Mouse (Mus musculus): ENCODE results near the gene Fam196b. TPM values are rescaled to one million over a fixed set of nuclear protein-coding genes. Genes with fewer than 3 reads are reported as not detected.

Gene Fam196b
- total and polyA plus RNA-seq, 3 experiments = 0.13 to 0.38 TPM; not detected in 1

DNA sequence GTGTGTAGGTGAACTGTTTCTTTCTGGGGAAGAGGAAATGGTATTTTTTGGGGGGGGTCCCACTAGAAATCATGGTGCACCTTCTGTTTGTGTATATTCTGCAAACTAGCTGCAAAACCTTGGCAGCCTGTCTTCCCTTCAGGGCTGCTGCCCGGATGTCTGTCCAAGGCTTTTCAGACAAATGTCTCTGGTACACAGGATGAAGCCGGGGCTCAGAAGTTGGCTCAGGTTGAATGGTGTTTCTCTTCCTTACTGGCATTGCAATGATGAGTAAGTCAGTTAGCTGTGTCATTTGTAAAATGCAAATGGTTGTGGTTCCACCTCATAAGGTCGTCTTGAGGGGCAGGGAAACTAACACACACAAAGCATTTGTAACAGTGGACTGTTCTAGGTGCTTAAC lies 8.4 kb upstream of the Fam196b start:
- Histone ChIP-seq H3K36me3 (replicated peaks in 1 of 2; ENCODE audit: control insufficient read depth in 1 of 2, insufficient read depth in 1 of 2, low read length in 1 of 2) (peaks cover 69 to 96% of the 10 kb centered on the region in 2 experiments), H3K4me3 (replicated peaks in 1 of 3; ENCODE audit: low read depth in 2 of 3, low read length in 2 of 3, poor library complexity in 1 of 3) (no peak overlapping the region), H3K4me1 (ENCODE audit: control insufficient read depth in 1 of 2, insufficient read depth in 2 of 2) (peaks cover 3 to 36% of the 10 kb centered on the region in 2 experiments; a peak in 3 of 4 replicates), H3K27ac (ENCODE audit: insufficient read depth, low read depth) (no peak overlapping the region), H3K9me3 (replicated peaks; ENCODE audit: low read length) (no peaks in the 10 kb centered on the region), H3K9ac (ENCODE audit: insufficient read depth, low read depth) (no peak overlapping the region), H3K27me3 (replicated peaks) (no peaks in the 10 kb centered on the region), H3K4me2 (ENCODE audit: insufficient read depth, low read depth, poor library complexity, severe bottlenecking) (no peak overlapping the region), H3K79me2 (replicated peaks; ENCODE audit: control insufficient read depth, extremely low read depth, insufficient read depth, poor library complexity, severe bottlenecking) (no peaks in the 10 kb centered on the region)
- DNase-seq (ENCODE audit: extremely low read depth) = peak; percentile 27
- in situ Hi-C loops (cut with MboI; ENCODE audit: low pct_ligation_motif_present, low pct_unique_long_range_greater_than_20kb, low sequenced_read_pairs) = no loop called here
- dilution Hi-C loops (cut with MboI; ENCODE audit: extremely low pct_ligation_motif_present, extremely low pct_unique_long_range_greater_than_20kb, low sequenced_read_pairs) = no loop called here
- TF ChIP-seq ZC3H11A (IDR thresholded peaks at IDR 0.05; ENCODE audit: low read depth, low read length) = no peak
- TF ChIP-seq NELFE (IDR thresholded peaks at IDR 0.05; ENCODE audit: low read depth, low read length) = no peak
- no peak for TF ChIP-seq EP300 (IDR thresholded peaks at IDR 0.05; ENCODE audit: low read length)
- TF ChIP-seq MYC (IDR thresholded peaks at IDR 0.05; ENCODE audit: low read depth, low read length) = no peak
- TF ChIP-seq E2F4 (IDR thresholded peaks at IDR 0.05; ENCODE audit: insufficient replicate concordance, low read depth, low read length) = no peak
- TF ChIP-seq KAT2A (IDR thresholded peaks at IDR 0.05; ENCODE audit: insufficient replicate concordance, low read length) = no peak
- TF ChIP-seq MAX (IDR thresholded peaks at IDR 0.05; ENCODE audit: low read length) = no peak
- TF ChIP-seq ZMIZ1 (IDR thresholded peaks at IDR 0.05; ENCODE audit: low read depth, low read length) = no peak
- no peak for TF ChIP-seq ZNF384 (IDR thresholded peaks at IDR 0.05; ENCODE audit: low read depth, low read length)

DNA sequence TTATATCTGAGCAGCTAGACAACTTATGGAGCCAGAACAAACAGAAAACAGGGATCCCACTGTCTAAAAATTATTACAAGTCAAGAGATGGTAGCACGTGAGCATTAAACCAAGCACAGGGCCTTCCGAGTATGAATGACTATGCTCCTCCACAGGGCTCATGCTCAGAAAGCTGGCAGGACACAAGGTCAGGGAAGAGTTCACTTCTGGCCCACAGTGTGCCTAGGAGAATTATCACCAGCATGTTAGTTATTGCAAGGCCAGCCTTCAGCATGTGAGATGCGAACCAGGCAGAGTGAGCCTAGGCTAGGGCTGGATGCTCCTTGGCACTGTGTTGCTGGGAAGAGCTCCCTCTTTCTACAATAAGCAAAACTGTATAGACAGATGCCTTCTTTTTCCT lies 5.9 kb upstream of the Fam196b start:
- Histone ChIP-seq H3K9me3 (replicated peaks; ENCODE audit: low read length) (no peaks in the 10 kb centered on the region), H3K27ac (ENCODE audit: insufficient read depth, low read depth) (no peak overlapping the region), H3K36me3 (replicated peaks in 1 of 2; ENCODE audit: control insufficient read depth in 1 of 2, insufficient read depth in 1 of 2, low read length in 1 of 2) (peaks cover 67 to 95% of the 10 kb centered on the region in 2 experiments), H3K4me1 (ENCODE audit: control insufficient read depth in 1 of 2, insufficient read depth in 2 of 2) (peaks cover 3 to 36% of the 10 kb centered on the region in 2 experiments; a peak in 3 of 4 replicates), H3K4me3 (replicated peaks in 1 of 3; ENCODE audit: low read depth in 2 of 3, low read length in 2 of 3, poor library complexity in 1 of 3) (no peak overlapping the region), H3K9ac (ENCODE audit: insufficient read depth, low read depth) (no peak overlapping the region), H3K4me2 (ENCODE audit: insufficient read depth, low read depth, poor library complexity, severe bottlenecking) (no peak overlapping the region), H3K27me3 (replicated peaks) (no peaks in the 10 kb centered on the region), H3K79me2 (replicated peaks; ENCODE audit: control insufficient read depth, extremely low read depth, insufficient read depth, poor library complexity, severe bottlenecking) (no peaks in the 10 kb centered on the region)
- dilution Hi-C loops (cut with MboI; ENCODE audit: extremely low pct_ligation_motif_present, extremely low pct_unique_long_range_greater_than_20kb, low sequenced_read_pairs) = no loop called here
- DNase-seq (ENCODE audit: extremely low read depth) = no peak
- no peak for TF ChIP-seq ZNF384 (IDR thresholded peaks at IDR 0.05; ENCODE audit: low read depth, low read length)
- no peak for TF ChIP-seq JUND (conservative IDR thresholded peaks at IDR 0.05; ENCODE audit: low read depth, low read length)
- TF ChIP-seq NRF1 (IDR thresholded peaks at IDR 0.05; ENCODE audit: low read depth, low read length) = no peak
- TF ChIP-seq HCFC1 (IDR thresholded peaks at IDR 0.05; ENCODE audit: low read depth, low read length) = no peak
- TF ChIP-seq EP300 (IDR thresholded peaks at IDR 0.05; ENCODE audit: low read length) = no peak
- no peak for TF ChIP-seq MAX (IDR thresholded peaks at IDR 0.05; ENCODE audit: low read length)
- no peak for TF ChIP-seq BHLHE40 (IDR thresholded peaks at IDR 0.05; ENCODE audit: low read depth, low read length)
- TF ChIP-seq RCOR1 (conservative IDR thresholded peaks at IDR 0.05; ENCODE audit: low read depth, low read length) = no peak
- no peak for TF ChIP-seq JUN (IDR thresholded peaks at IDR 0.05; ENCODE audit: insufficient read depth, low read depth, low read length)
- TF ChIP-seq ZKSCAN1 (IDR thresholded peaks at IDR 0.05; ENCODE audit: borderline replicate concordance, low read depth, low read length) = no peak
- no peak for TF ChIP-seq MEF2A (IDR thresholded peaks at IDR 0.05; ENCODE audit: borderline replicate concordance, low read depth, low read length)
- TF ChIP-seq USF2 (conservative IDR thresholded peaks at IDR 0.05; ENCODE audit: low read depth, low read length) = no peak
- no peak for TF ChIP-seq ELF1 (IDR thresholded peaks at IDR 0.05; ENCODE audit: low read depth, low read length)
- TF ChIP-seq MYC (IDR thresholded peaks at IDR 0.05; ENCODE audit: low read depth, low read length) = no peak
- TF ChIP-seq IRF4 (IDR thresholded peaks at IDR 0.05; ENCODE audit: low read depth, low read length) = no peak
- TF ChIP-seq CHD2 (IDR thresholded peaks at IDR 0.05; ENCODE audit: low read length) = no peak
- TF ChIP-seq MXI1 (IDR thresholded peaks at IDR 0.05; ENCODE audit: low read depth, low read length) = no peak
- TF ChIP-seq ZC3H11A (IDR thresholded peaks at IDR 0.05; ENCODE audit: low read depth, low read length) = no peak
- TF ChIP-seq NELFE (IDR thresholded peaks at IDR 0.05; ENCODE audit: low read depth, low read length) = no peak
- in situ Hi-C loops (cut with MboI; ENCODE audit: low pct_ligation_motif_present, low pct_unique_long_range_greater_than_20kb, low sequenced_read_pairs) = no loop called here
